Mouse (Mus musculus): ENCODE measurements around the gene Cdh12. TPM values are rescaled to one million over a fixed set of nuclear protein-coding genes. Genes with fewer than 3 reads are reported as not detected.

The Cdh12 gene
- total RNA-seq, 2 experiments from 2014 or later: not detected

DNA sequence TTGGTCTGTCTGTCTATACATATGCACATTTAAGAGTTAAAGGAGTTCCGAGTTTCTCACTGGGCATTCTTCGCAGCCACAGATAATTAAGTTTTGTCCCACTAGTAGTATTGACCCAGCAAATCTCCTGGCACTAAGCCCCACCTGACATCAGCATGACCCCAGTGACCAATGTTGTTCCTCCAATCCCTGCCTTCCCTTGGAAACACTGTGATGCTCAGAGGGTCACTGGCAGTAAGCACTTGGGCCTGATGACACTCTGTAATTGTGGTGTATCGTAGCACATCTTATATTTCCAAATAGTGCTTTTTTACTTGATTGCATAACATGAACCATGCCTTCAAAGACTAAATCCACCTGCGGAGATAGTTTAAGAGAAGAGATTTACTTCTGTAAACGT lies 235.1 kb downstream of the Cdh12 start:
- no peak for ATAC-seq (replicated peaks; ENCODE audit: poor library complexity)

GRCm38 (mm10) chr15:20696229-20696628 lies 247.2 kb downstream of the Cdh12 start:
- ATAC-seq (replicated peaks; ENCODE audit: poor library complexity): no peak

DNA sequence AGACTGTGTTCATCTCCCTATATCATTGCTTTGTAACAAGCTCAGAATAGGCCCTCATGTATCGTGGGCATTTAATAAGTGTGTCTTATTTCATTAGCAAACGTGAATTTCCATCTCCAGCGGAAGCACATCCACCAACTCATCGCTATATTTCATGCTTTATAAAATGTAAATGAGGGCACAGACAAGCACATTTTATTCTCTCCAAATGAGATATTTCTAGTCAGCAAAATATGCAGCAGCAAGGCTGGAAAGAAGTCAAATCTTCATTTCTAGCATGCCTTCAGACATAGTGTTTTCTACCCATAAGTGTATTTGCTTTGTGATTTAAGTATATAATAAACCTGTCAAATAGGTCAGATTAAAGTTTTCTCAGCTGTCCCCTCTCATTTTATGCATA lies 262.8 kb downstream of the Cdh12 start:
- no peak for ATAC-seq (replicated peaks; ENCODE audit: poor library complexity)

GRCm38 (mm10) chr15:20772289-20772688 lies 323.2 kb downstream of the Cdh12 start:
- ATAC-seq (replicated peaks; ENCODE audit: poor library complexity): no peak

GRCm38 (mm10) chr15:20773423-20773822 lies 324.4 kb downstream of the Cdh12 start:
- no peak for ATAC-seq (replicated peaks; ENCODE audit: poor library complexity)

DNA sequence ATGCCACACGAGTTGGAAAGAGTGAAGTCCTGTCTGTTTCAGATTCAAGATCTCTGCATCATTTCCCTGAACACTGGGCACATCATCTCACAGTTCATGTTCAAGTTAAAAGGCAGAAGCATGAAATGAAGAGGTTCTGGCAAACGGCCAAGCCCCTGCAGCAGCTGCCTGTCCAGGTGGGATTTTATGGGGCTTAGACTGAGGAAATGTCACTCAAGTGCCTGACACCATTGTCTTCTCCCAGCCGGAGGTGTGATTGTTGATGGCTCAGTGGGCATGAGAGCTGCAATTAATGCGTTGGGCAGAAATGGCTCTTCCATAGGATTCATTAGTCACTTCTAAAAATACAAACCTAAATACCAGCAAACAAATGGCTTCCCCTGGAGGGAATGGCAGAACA lies 347.9 kb downstream of the Cdh12 start:
- no peak for ATAC-seq (replicated peaks; ENCODE audit: poor library complexity)

- no peak for ATAC-seq (replicated peaks; ENCODE audit: poor library complexity)
Observed at GRCm38 (mm10) chr15:20798541-20798940, 349.5 kb downstream of the Cdh12 start.

GRCm38 (mm10) chr15:20835887-20836286 lies 386.8 kb downstream of the Cdh12 start:
- no peak for ATAC-seq (replicated peaks; ENCODE audit: poor library complexity)

DNA sequence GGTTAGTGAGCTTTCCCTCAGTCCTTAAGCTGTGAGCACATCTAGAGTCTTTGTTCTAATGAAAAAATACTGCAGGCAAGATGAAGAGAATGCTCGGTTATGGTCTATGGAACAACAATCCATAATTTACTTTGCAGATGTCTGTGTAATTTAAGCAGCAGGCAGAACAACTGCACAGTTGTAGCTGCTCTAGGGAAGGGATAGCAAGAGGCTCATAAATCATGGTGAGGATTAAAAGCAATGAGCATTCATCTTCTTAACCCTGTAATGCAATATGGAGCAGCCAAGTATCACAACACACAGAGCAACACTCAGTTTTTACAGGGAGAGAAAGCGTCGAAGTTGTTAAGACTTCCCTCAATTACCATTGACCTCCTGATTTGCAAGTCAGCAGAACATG lies 387.9 kb downstream of the Cdh12 start:
- no peak for ATAC-seq (replicated peaks; ENCODE audit: poor library complexity)

GRCm38 (mm10) chr15:20841479-20841878 lies 392.4 kb downstream of the Cdh12 start:
- no peak for ATAC-seq (replicated peaks; ENCODE audit: poor library complexity)

- ATAC-seq (replicated peaks; ENCODE audit: poor library complexity): no peak
Observed at GRCm38 (mm10) chr15:20863076-20863475, 414.0 kb downstream of the Cdh12 start.

- no peak for ATAC-seq (replicated peaks; ENCODE audit: poor library complexity)
Observed at GRCm38 (mm10) chr15:20872518-20872917, 423.5 kb downstream of the Cdh12 start.

DNA sequence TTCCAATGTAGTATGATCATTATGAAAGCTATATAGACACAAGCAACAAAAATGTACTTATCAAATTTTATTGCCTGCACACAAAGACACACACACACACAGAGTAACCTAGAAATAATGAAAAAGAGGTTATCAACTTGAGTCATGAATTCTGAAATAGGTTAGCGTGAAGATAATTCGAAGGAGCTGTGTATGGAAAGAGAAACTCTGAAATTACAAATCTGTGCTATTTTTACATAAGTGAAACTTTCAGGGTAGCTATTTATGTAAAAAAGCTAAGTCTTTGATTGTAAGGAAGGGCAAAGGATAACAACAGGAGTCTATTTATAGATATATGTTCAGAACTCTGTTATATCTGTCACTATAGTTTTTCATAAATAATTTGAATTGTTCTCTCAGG lies 427.9 kb downstream of the Cdh12 start:
- ATAC-seq (replicated peaks; ENCODE audit: poor library complexity): no peak

DNA sequence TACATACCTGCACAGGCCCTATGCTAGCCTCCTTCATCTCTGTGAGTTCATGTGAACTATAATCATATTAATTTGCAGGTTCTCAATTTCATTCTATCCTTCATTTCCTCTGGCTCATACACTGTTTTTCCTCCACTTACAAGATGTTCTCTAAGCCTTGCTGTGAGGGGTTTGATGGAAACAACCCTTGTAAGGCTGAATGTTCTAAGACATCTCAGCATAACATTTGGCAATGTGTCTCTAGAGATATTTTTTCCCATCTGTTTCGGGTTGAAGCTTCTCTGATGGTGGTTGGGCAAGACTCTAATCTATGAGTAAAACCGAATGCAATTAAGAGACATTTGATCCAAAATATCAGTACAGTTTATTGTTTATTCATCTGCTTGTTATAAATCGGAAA lies 444.4 kb downstream of the Cdh12 start:
- ATAC-seq (replicated peaks; ENCODE audit: poor library complexity): no peak

DNA sequence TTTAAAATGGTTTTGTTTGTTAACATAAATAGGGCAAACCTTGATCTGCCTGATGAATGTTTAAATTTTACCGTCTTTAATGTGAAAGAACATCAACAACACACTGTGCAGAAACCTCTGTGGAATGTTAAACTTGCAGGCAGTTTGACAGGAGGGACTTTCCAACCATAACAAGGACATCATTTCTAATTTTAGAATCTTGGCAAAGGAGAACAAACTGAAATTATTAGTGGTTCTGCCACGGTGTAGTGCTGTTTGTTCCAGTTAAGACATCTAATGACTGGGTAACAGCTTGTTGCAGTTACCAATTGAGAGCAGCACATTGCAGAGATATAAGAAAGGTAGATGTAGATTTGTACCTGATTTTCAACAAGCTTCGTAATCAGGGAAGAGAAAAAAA lies 453.5 kb downstream of the Cdh12 start:
- no peak for ATAC-seq (replicated peaks; ENCODE audit: poor library complexity)

GRCm38 (mm10) chr15:20928221-20928620 lies 479.2 kb downstream of the Cdh12 start:
- no peak for ATAC-seq (replicated peaks; ENCODE audit: poor library complexity)

- ATAC-seq (replicated peaks; ENCODE audit: poor library complexity): no peak
Observed at GRCm38 (mm10) chr15:20944000-20944399, 494.9 kb downstream of the Cdh12 start.

DNA sequence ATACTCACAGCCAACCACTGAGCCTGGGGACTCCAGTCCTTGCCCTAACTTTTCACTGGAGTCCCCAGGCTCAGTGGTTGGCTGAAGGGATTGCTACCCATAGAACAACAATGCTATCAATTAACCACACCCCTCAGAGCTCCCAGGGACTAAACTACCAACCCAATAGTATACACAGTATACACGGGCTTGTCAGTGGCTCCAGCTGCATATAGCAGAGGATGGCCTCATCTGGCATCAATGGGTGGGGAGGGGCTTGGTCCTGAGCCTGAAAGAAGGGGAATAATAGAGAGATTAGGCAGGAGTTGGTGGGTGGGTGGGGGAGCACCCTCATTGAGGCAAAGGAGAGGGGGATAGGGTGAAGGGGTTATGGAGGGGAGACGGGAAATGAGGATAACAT lies 518.4 kb downstream of the Cdh12 start:
- ATAC-seq (replicated peaks; ENCODE audit: poor library complexity): no peak

DNA sequence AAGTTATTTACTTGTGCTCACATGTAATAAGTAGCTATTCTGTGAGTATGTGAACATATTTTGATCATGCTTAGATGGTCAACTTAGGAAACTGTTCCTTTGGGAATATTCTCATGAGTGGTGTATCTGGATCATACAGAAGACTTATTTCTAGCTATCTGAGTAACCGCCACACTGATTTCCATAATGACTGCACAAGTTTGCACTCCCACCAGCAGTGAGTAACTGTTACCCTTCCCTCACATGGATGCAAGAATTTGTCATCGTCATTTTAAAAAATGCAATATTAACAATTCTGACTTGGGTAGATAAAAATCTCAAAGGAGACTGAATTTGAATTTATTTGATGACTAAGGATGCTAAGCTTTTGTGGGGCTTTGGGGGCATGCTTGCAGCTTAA lies 522.0 kb downstream of the Cdh12 start:
- no peak for ATAC-seq (replicated peaks; ENCODE audit: poor library complexity)

DNA sequence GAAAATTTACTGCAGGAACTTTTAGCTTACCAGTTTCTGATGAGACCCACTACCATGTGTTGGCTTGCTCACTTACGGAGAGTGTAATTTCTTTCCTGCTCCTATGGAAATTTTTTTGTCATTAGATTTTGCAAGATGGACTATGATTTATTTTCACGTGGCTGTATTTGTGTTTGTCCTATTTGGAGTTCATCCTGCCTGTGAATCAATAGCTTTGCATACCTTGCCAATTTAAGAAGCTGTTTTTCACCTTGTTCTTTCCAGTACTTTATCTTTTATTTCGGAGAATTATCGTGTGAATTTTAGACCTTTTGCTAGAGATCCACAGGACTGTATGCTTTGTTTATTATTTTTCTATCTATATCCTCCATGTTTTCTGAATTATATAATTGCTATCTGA lies 551.5 kb downstream of the Cdh12 start:
- no peak for ATAC-seq (replicated peaks; ENCODE audit: poor library complexity)

GRCm38 (mm10) chr15:21007931-21008330 lies 558.9 kb downstream of the Cdh12 start:
- no peak for ATAC-seq (replicated peaks; ENCODE audit: poor library complexity)

GRCm38 (mm10) chr15:21008487-21008886 lies 559.4 kb downstream of the Cdh12 start:
- ATAC-seq (replicated peaks; ENCODE audit: poor library complexity): no peak

GRCm38 (mm10) chr15:21008969-21009368 lies 559.9 kb downstream of the Cdh12 start:
- ATAC-seq (replicated peaks; ENCODE audit: poor library complexity): no peak

GRCm38 (mm10) chr15:21063683-21064082 lies 614.6 kb downstream of the Cdh12 start:
- ATAC-seq (replicated peaks; ENCODE audit: poor library complexity): no peak
